Mouse (Mus musculus) embryo, embryonic 9.5 days (tissue): ENCODE data around the gene Slc12a5.

Experiments used
- DNase-seq: peaks from one replicate; pipeline ENCODE4 v3.0.0-alpha.2; 2017; ENCODE audit errors: extremely low spot score

Gene Slc12a5

DNA sequence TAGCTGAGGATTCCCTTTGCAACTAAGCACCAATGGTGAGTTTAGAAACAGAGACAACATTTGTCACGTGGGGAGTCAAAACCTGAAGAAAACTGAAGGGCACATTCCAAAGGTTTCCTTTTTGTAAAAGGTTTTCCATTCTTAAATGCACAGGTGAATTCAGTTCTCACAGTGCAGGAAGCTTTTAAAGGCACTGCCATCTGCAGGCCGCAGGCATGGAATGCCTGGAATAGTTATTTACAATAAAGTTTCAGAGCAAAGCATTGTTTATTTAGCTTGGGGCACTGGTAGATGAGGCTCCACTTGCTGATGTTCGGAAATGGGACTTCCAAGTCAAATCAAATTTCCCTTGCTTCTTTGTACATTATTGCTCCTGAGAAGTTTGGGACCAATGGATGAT is 71.9 kb downstream of the Slc12a5 start:
- no peak for DNase-seq

GRCm38 (mm10) chr2:165033306-165033705 is 72.7 kb downstream of the Slc12a5 start:
- no peak for DNase-seq

DNA sequence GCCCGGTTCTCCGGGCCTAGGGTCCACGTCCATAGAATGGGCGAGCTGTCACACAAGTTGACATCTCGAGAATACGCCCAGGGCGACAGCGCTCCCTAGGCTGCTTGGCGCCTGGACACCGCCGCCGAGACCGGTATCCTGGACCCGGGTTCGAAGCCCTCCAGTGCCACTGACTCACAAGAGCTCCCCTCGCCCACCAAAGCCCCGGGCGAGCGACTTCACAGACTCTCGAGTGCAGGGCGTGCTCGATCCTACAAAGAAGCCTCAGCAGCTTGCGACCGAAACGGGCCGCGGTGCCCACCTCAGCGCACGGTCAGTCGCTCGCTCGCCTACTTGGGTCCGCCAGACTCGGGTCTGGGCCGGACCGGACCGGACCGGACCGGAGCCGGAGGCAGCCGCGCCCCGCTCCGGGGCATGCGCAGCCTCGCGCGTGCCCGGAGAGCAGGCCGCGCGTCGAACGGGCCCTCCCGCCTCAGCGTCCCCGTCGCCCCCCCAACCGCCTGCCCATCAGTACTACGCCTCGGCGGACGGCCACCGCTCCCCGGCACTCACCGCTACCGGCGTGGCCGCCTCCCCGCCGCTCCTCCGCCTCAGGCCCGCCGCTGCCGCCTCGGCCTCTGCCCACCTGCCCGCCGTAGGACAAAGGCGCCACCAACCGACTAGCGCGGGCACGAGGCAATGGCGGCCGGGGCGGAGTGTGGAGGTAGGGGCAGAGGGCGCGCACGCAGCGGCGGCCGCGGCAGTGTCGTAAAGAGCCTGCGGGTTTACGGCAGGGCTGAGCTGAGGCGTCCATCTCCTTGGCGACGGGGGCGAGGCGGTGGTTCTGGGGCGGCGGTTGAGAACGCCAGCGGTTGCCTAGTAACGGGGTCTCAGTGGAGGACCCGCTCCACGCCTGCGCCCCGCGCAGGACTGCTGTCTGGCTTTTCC is 73.8 kb downstream of the Slc12a5 start, which contains the start of gene Ncoa5:
Ncoa5 (minus strand) TSS at position 737 of the 927 bp plus-strand sequence.
- DNase-seq: peak; percentile 98

GRCm38 (mm10) chr2:165035058-165035431 is 74.4 kb downstream of the Slc12a5 start:
- DNase-seq: no peak

DNA sequence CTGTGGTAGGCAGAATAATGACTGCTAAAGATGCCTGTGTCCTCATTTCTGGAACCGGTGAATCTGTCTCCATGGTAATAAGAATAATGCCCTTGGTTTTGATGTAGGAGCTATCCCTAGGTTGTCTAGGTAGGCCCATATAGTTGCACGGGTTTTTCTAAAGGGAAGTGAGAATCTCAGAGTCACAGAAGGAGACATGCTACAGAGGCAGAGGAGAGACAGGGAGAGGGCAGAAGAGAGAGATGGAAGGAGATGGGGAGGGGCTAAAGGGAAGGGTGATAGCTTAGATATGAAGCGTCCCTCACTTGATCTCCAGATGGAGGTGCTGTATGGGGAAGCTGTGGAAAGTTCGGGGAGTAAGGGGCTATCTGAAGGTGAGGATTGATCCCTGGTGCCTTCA is 76.8 kb downstream of the Slc12a5 start:
- no peak for DNase-seq

GRCm38 (mm10) chr2:165042126-165042525 is 81.5 kb downstream of the Slc12a5 start:
- no peak for DNase-seq

- DNase-seq: peak; percentile 45
These were observed 82.6 kb downstream of the Slc12a5 start for GRCm38 (mm10) chr2:165043090-165043636.

DNA sequence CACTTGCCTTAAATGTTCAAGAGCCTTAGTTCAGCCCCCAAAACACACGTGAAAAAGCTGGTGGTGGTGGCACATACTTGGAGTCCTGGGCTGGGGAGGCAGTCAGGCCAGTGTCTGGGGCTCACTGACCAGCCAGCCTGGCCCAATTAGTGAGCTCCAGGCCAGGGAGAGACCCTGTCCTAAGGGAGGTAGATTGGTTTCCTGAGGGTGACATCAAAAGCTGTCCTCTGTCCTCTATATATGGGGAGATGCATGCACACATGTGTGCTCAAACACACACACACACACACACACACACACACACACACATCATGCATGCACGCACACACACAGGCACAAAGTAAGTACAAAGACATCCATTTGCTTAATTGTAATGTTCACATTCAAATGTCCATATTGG is 83.1 kb downstream of the Slc12a5 start:
- no peak for DNase-seq

DNA sequence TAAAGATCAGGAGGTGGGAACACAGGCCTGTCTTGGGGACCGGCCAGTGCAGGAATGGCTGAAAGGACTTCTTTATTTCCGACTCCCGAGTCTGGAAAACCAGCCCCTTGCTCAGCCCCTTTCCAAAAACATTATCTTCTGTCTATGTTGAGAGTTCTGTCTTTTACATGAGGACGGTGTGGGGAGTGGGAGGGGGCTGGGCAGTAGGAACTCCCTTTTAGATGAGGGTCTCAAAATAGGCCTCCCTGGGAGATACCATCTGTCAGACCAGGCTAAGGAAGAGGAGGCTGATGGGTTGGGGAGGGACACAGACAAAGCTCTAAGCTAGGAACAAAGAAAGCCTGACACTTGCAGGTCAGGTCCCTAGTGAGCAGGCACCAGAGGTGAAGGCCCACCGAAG is 88.4 kb downstream of the Slc12a5 start:
- DNase-seq: no peak
